Mouse (Mus musculus): ENCODE data around the gene Tmx2. TPM values are rescaled to one million over a fixed set of nuclear protein-coding genes. Genes with fewer than 3 reads are reported as not detected.
A peak's percentile ranks its signal among the peaks of the same experiment; 100 is the strongest.
"Not testable (repeated sequence)": the region's sequence is repeated elsewhere in the genome, so short reads cannot be mapped to it uniquely, and the experiment has no call there.

Tmx2 gene
- polyA plus RNA-seq (2015; fragmentation: Nextera tagmentation; extraction: Ambion mirVana), result 245 and 252 TPM in 2 replicates

DNA sequence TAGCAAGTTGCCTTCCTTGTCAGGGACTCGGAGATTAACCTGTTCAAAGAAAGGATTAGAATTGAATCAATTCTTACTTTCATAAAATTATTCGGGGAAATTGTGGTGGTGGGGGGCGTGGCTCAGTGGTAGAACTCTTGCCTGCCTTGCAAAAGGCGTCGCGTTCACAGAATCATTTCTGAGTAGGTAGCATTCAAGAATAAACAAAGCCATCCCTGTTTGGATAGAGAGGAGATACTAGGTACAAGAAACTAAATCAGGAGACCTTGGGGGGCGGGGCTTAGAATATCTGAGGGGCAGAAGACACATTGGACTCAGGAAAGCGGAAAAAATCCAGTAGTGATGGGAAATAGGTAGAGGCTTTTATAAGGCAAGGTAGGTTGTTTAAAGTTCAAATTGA is at the start of gene Tmx2:
Tmx2 (minus strand) TSS at position 125 of the 400 bp plus-strand sequence.
- WGBS, result 19% methylated on average over 8 of the region's 8 CpGs

DNA sequence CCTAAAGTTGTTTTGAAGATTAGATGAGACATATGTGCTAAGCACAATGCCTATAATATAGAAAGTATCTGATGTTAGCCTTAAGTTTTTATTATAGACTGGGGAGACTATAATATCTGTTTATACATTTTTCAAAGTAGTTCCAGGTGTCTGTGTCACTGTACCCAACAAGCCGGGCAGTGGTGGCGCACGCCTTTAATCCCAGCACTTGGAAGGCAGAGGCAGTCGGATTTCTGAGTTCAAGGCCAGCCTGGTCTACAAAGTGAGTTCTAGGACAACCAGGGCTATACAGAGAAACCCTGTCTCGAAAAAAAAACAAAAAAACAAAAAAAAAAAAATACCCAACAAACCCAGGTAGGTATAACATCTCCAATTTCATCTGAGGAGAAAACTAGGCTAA is 49.3 kb upstream of the Tmx2 start:
- 84% methylated on average over 5 of the region's 5 CpGs for WGBS

More for the DNA sequence above, at the start of gene Tmx2:
- peak within 1 kb of the TSS; percentile 88 for H3K4me2 ChIP-seq
- H3K4me3 ChIP-seq, result peak within 1 kb of the TSS; percentile 99
- no peaks in the 10 kb centered on the region for H3K27me3 ChIP-seq
- H3K9ac ChIP-seq, result peak within 1 kb of the TSS; percentile 89
- peaks cover 27% of the 10 kb centered on the region for H3K4me1 ChIP-seq (replicated peaks)
- H3K9me3 ChIP-seq, result no peaks in the 10 kb centered on the region
- peaks cover 30% of the 10 kb centered on the region for H3K36me3 ChIP-seq
- no peak for ATAC-seq (ENCODE audit: low read depth)
- peak within 1 kb of the TSS; percentile 74 for H3K27ac ChIP-seq (replicated peaks)

DNA sequence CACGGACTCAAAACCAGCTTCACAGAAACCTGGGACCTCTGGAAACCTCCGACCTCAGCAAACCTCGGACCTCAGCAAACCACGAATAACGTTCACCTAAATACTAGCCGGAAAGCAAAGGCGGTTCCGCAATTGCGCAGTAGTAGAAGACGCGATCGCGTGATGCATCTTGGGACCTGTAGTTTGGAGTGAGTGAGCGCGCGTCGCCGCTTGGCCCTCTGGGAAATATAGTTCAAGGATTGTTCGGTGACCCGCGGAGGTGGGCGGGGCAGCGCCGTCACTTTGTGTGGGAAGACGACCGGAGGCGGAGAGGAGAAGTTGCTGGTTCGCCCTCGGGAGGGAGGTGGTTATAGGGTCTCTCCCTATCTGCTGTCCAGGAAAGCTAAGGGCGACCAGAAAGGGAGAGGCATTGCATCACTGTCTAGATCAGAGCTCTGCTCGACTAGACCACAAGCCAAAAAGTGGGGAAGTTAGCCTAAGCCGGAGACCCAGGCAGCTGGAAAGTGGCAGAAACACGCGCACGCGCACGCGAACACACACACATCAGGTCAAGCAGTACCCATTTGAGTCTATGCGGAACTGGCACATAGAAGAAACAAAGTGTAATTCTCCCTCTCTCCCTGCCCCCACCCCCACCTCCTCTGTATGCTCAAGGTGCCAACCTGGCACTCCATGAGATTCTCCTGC is 48.4 kb upstream of the Tmx2 start, which contains the start of gene Clp1:
Clp1 (minus strand) TSS at position 179 of the 687 bp plus-strand sequence.
- WGBS, result under 1% methylated on average over 39 of the region's 39 CpGs
- peak within 1 kb of the TSS; percentile 76 for H3K9ac ChIP-seq
- peaks cover 29% of the 10 kb centered on the region for H3K4me1 ChIP-seq (replicated peaks)
- peak within 1 kb of the TSS; percentile 95 for H3K4me2 ChIP-seq
- no peaks in the 10 kb centered on the region for H3K27me3 ChIP-seq
- no peaks in the 10 kb centered on the region for H3K9me3 ChIP-seq
- H3K36me3 ChIP-seq, result peaks cover 21% of the 10 kb centered on the region
- ATAC-seq (ENCODE audit: low read depth), result peak; percentile 95
- peak within 1 kb of the TSS; percentile 62 for H3K4me3 ChIP-seq
- H3K27ac ChIP-seq (replicated peaks), result peak within 1 kb of the TSS; percentile 88

More for the DNA sequence above, 49.3 kb upstream of the Tmx2 start:
- not testable (repeated sequence) for H3K27me3 ChIP-seq; H3K4me3 ChIP-seq; H3K9ac ChIP-seq; H3K27ac ChIP-seq (replicated peaks); H3K4me2 ChIP-seq; ATAC-seq (ENCODE audit: low read depth); H3K9me3 ChIP-seq
- peaks cover 16% of the 10 kb centered on the region for H3K36me3 ChIP-seq
- H3K4me1 ChIP-seq (replicated peaks), result peaks cover 32% of the 10 kb centered on the region

DNA sequence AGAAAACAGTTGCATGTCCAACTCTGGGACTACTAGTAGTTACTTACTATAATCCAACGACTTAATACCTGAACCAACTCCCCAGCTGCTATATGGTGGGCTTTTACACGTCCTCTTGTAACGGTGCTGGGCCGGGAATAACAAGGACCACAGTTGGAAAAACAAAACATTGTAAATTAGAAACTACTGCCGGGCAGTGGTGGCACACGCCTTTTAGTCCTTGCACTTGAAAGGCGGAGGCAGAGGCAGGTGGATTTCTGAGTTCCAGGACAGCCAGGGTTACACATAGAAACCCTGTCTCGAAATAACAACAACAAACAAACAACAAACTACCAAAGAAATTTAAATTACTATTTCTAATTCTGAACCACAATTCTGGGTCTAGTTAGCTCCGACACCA is 47.8 kb upstream of the Tmx2 start:
- H3K27me3 ChIP-seq, result no peaks in the 10 kb centered on the region
- peak overlapping the region; percentile 95 for H3K4me2 ChIP-seq
- peak; percentile 25 for ATAC-seq (ENCODE audit: low read depth)
- H3K36me3 ChIP-seq, result peaks cover 21% of the 10 kb centered on the region
- peak overlapping the region; percentile 62 for H3K4me3 ChIP-seq
- 0 out of 2 replicates have a peak overlapping the region, but pooled peaks have one; percentile 88 for H3K27ac ChIP-seq (replicated peaks)
- peak overlapping the region; percentile 76 for H3K9ac ChIP-seq
- peaks cover 29% of the 10 kb centered on the region for H3K4me1 ChIP-seq (replicated peaks)
- no peaks in the 10 kb centered on the region for H3K9me3 ChIP-seq
- WGBS, result 5% methylated on average over 9 of the region's 9 CpGs

DNA sequence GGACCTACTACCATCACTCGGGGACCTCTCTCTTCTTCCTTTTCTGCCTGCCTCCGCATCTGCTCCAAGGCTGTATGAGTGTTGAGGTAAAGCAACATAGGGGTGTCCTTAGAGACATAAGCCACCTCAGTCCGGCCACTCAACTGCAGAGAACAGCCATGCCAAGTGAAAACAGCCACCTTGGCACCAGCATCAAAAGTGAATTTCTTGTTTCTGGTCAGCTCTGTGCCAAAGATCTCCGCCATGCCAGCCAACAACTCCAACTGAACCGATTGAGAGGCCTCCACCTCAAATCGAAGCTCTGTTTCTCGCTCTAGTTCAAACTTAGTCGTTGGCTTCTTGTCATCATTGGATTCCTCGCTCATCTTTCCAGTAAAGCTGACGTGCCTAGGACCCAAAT is 46.8 kb upstream of the Tmx2 start:
- peak overlapping the region; percentile 62 for H3K4me3 ChIP-seq
- peaks cover 29% of the 10 kb centered on the region for H3K4me1 ChIP-seq (replicated peaks)
- H3K9me3 ChIP-seq, result no peaks in the 10 kb centered on the region
- WGBS, result 97% methylated on average over 10 of the region's 10 CpGs
- H3K4me2 ChIP-seq, result peak overlapping the region; percentile 95
- no peak overlapping the region for H3K27ac ChIP-seq (replicated peaks)
- no peak for ATAC-seq (ENCODE audit: low read depth)
- peaks cover 29% of the 10 kb centered on the region for H3K36me3 ChIP-seq
- no peaks in the 10 kb centered on the region for H3K27me3 ChIP-seq
- no peak overlapping the region for H3K9ac ChIP-seq

DNA sequence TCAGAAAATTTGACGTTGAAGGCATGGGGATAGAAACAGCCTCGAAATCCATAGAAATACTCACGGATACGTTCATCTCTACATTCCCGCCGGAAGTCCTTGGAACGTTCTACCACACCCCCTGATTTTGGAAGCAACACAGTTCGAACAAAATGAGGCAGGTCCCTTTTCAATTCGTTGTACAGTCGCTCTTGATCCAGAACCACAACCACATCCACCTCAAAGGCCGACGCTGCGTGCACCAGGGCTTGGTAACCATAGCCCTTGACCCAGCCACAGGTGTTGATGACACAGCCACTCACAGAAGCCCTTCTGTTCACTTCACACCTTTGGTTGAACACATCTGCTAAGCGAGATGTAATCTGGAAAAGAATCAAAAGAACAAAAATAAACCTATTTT is 44.9 kb upstream of the Tmx2 start:
- no peaks in the 10 kb centered on the region for H3K9me3 ChIP-seq
- 97% methylated on average over 14 of the region's 14 CpGs for WGBS

DNA sequence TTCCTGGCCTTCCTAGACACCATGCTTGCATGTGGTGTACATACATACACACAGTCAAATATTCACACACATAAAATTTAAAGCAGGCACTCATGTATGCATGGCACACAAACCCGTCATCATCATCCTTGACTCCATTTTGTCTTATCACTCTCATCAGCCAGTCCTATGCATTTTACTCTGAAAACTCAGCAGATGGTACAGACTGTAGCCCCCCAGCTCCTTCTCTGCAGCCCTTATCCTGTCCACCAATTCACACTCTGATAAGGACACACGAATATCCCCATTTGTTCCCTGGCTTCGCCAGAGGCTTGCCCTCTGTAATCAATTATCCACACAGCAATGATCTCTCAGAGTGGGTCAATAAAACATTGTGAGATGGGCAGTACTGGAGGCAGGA is 42.2 kb upstream of the Tmx2 start:
- no peak overlapping the region for H3K4me2 ChIP-seq
- 0 out of 2 replicates have a peak overlapping the region, but pooled peaks have one; percentile 2 for H3K9ac ChIP-seq
- no peak overlapping the region for H3K27ac ChIP-seq (replicated peaks)
- no peak overlapping the region for H3K4me3 ChIP-seq
- H3K9me3 ChIP-seq, result no peaks in the 10 kb centered on the region
- WGBS, result 58% methylated on average over 3 of the region's 3 CpGs
- no peaks in the 10 kb centered on the region for H3K27me3 ChIP-seq
- ATAC-seq (ENCODE audit: low read depth), result no peak
- peaks cover 27% of the 10 kb centered on the region for H3K4me1 ChIP-seq (replicated peaks)
- H3K36me3 ChIP-seq, result peaks cover 29% of the 10 kb centered on the region

More for the DNA sequence above, 44.9 kb upstream of the Tmx2 start:
- Histone ChIP-seq H3K27ac (replicated peaks) (no peak overlapping the region), H3K9ac (no peak overlapping the region), H3K4me1 (replicated peaks) (peaks cover 29% of the 10 kb centered on the region), H3K4me2 (no peak overlapping the region), H3K27me3 (no peaks in the 10 kb centered on the region), H3K36me3 (peaks cover 29% of the 10 kb centered on the region), H3K4me3 (no peak overlapping the region)
- ATAC-seq (ENCODE audit: low read depth), result no peak

DNA sequence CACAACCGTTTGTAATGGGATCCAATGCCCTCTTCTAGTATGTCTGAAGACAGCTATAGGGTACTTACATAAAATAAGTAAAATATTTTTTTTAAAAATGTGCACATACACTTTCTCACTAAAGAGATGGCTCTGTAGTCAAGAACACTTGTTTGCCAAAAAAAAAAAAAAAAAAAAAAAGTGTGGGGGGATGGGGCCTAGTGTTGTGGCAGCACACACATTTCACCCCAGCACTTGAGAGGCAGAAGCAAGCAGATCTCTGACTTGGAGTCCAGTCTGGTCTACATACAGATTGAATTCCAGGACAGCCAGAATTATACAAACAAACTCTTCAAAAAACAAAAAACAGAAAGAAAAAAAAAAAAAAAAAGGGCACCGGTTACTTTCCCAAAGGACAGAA is 41.8 kb upstream of the Tmx2 start:
- Histone ChIP-seq H3K4me3 (no peak overlapping the region), H3K9ac (no peak overlapping the region), H3K9me3 (no peaks in the 10 kb centered on the region), H3K27me3 (no peaks in the 10 kb centered on the region), H3K27ac (replicated peaks) (no peak overlapping the region), H3K4me2 (no peak overlapping the region), H3K4me1 (replicated peaks) (peaks cover 24% of the 10 kb centered on the region), H3K36me3 (peaks cover 28% of the 10 kb centered on the region)
- 90% methylated on average over 2 of the region's 2 CpGs for WGBS
- no peak for ATAC-seq (ENCODE audit: low read depth)

DNA sequence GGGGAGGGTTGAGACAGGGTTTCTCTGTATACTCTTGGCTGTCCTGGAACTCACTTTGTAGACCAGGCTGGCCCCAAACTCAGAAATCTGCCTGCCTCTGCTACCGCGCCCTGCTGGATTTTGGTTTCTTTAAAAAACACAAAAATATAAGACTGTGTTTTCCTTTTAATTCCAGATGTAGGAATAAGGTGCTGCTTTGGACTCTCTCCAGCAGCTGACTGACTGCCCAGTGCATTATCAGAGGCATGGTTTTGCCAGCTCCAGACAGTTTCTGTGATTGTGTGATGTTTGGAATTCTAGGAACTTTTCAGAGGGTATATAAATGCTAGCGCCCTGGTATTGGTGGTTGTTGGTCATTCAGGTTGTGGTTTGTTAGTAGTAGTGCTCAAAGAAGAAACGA is 38.4 kb upstream of the Tmx2 start:
- Histone ChIP-seq H3K27ac (replicated peaks) (no peak overlapping the region), H3K4me3 (no peak overlapping the region), H3K9ac (no peak overlapping the region), H3K27me3 (no peaks in the 10 kb centered on the region), H3K4me1 (replicated peaks) (peaks cover 28% of the 10 kb centered on the region), H3K9me3 (no peaks in the 10 kb centered on the region), H3K36me3 (peaks cover 8% of the 10 kb centered on the region; the same call in 1 of the 2 replicates), H3K4me2 (no peak overlapping the region)
- no peak for ATAC-seq (ENCODE audit: low read depth)
- 96% methylated on average over 4 of the region's 4 CpGs for WGBS

DNA sequence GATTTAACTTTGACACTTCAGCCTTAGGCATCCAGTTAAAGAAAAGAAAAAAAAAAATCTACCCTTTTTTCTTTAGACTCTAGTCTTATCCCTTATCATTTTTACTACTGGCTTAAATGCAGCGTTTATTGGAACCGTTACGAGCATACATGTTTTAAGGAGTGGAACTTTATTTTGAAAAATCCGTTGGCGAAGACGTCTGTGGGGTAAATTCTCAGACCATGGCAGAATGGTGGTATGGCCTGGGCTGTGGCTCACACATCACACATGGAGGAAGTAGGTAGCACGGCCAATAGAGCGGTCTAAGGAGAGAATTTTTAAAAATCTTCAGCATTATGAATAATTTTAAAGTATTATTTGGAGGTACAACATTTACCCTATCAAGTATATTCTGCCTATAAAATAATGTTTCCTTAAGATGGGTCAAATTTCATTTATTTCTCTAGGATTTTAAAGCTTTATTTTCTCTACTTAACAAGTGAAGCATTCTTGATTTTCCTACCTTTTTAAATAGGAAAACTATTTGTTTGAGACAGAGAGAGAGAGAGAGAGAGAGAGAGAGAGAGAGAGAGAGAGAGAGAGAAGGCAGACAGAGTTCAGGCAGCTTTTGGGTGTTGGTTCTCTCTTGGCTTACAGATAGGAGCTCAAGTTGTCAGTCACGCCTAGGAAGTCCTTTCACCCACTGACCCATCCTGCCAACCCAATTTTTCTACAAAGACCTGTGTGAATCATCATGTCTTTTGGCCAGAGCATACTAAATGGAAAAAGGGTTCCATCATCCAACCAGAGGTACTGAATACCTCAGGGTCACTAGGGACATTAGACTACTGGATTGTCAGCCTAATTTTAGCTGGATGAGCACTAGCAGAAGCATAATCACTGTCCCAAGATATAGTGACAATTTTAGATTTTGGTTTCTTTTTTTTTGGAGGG is 37.7 kb upstream of the Tmx2 start:
- H3K27ac ChIP-seq (replicated peaks), result peak overlapping the region; percentile 96
- WGBS, result 38% methylated on average over 9 of the region's 9 CpGs
- H3K27me3 ChIP-seq, result no peaks in the 10 kb centered on the region
- H3K4me1 ChIP-seq (replicated peaks), result peaks cover 32% of the 10 kb centered on the region
- peak overlapping the region; percentile 63 for H3K4me2 ChIP-seq
- 0 out of 2 replicates have a peak, but pooled peaks cover 8% of the 10 kb centered on the region for H3K36me3 ChIP-seq
- no peaks in the 10 kb centered on the region for H3K9me3 ChIP-seq
- peak overlapping the region; percentile 80 for H3K9ac ChIP-seq
- ATAC-seq (ENCODE audit: low read depth), result no peak
- H3K4me3 ChIP-seq, result peak overlapping the region; percentile 93

DNA sequence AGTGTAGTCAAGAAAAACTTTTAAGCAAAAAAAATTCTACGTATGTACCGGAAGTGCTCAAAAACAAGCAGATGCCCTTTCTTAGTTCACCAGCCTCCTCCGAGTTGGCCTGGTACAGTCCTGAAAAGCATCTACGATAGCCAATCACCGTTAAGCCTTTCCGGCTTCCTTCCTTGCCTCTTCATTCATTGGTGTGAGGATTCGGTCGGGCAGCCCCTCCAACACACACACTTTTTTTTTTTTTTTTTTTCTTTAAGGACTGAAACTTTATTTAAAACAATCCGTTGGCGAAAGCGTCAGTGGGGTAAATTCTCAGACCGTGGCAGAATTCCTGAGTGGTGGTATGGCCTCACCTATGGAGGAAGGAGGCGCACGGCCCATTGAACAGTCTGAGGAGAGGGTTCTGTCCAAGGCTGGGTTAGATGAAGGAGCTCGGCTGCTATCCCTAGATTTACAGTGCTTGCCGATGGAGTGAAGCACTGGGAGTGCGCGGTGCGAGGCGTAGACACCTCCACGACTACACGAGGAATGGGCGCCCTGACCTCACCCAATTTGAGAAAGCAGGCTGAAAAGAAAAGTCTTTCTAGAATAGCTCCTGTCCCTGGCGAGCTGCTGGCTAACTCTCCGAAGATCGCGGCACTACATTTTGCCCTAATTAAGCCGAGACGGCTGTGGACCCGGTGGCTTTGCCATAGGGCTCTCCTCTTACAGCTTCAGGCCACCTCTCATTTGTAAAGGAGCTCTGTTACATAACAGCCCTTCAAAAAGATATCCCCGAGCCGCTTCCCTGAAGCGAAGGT is 36.8 kb upstream of the Tmx2 start:
- Histone ChIP-seq H3K27ac (replicated peaks) (peak overlapping the region; percentile 96), H3K9me3 (no peaks in the 10 kb centered on the region), H3K36me3 (peaks cover 3% of the 10 kb centered on the region), H3K4me2 (peak overlapping the region; percentile 63), H3K4me3 (peak overlapping the region; percentile 93), H3K4me1 (replicated peaks) (peaks cover 32% of the 10 kb centered on the region), H3K9ac (peak overlapping the region; percentile 80), H3K27me3 (no peaks in the 10 kb centered on the region)
- under 1% methylated on average over 33 of the region's 33 CpGs for WGBS
- ATAC-seq (ENCODE audit: low read depth), result peak; percentile 97

All from neural tube, embryonic 13.5 days (tissue).